Mouse (Mus musculus) lung, adult 2 months (tissue): Measurements from ENCODE around the gene Egln3. TPM values are rescaled to one million over a fixed set of nuclear protein-coding genes. Genes with fewer than 3 reads are reported as not detected.

Experiments
- DNase-seq: peaks from one replicate; pipeline ENCODE4 v3.0.0; 2022
- H3K4me1 ChIP-seq: fragments of 200-500 bp; 2 replicates; pipeline ENCODE4 v1.6.1; 2011; ENCODE audit warnings: low read length; ENCODE audit not compliant: control insufficient read depth, insufficient read depth
- H3K4me3 ChIP-seq: fragments of 200-500 bp; replicated peaks from 2 replicates; pipeline ENCODE3; 2011; ENCODE audit warnings: low read depth, mild to moderate bottlenecking, control low read depth, low read length; ENCODE audit errors: extremely low read depth
- CTCF ChIP-seq: fragments of 200-500 bp; IDR thresholded peaks from 2 replicates; pipeline ENCODE4 v1.5.1; 2011; ENCODE audit warnings: mild to moderate bottlenecking, low read length, control low read depth; ENCODE audit not compliant: insufficient read depth
- POLR2A ChIP-seq: fragments of 200-500 bp; IDR thresholded peaks from 2 replicates; pipeline ENCODE4 v1.6.1; 2011; ENCODE audit warnings: low read depth, mild to moderate bottlenecking, control low read depth, low read length, borderline replicate concordance; ENCODE audit errors: extremely low read depth
- WGBS: fragments of 180-500 bp; shearing (Covaris S2); methylation state at CpG from one replicate; pipeline ENCODE4 v1.1.7; 2018; 5-methylcytosine and 5-hydroxymethylcytosine counted together
- polyA plus RNA-seq: library from polyadenylated mRNA; depleted of rRNA; stranded (reverse); fragments of >200 nt; gene quantifications from 2 replicates; pipeline ENCODE4 v1.2.3, GENCODE M21; 2012

Gene Egln3
- polyA plus RNA-seq, 1 experiment, result 9.2 TPM

- no peak overlapping the region for H3K4me3 ChIP-seq
- no peak for DNase-seq
Observed at GRCm38 (mm10) chr12:54164724-54165050, 39.0 kb downstream of the Egln3 start.

GRCm38 (mm10) chr12:54164040-54164723 is 39.5 kb downstream of the Egln3 start:
- H3K4me1 ChIP-seq, result no peaks in the 10 kb centered on the region
- 59% methylated on average over 9 of the region's 9 CpGs for WGBS
- H3K4me3 ChIP-seq, result no peak overlapping the region
- no peak for TF ChIP-seq POLR2A
- DNase-seq, result no peak

More at GRCm38 (mm10) chr12:54164724-54165050, 39.0 kb downstream of the Egln3 start:
- no peak for TF ChIP-seq POLR2A
- no peak for TF ChIP-seq CTCF
- H3K4me1 ChIP-seq, result no peaks in the 10 kb centered on the region
- WGBS, result 52% methylated on average over 6 of the region's 6 CpGs

GRCm38 (mm10) chr12:54163166-54163565 is 40.5 kb downstream of the Egln3 start:
- Histone ChIP-seq H3K4me1 (no peaks in the 10 kb centered on the region), H3K4me3 (peak overlapping the region; percentile 1)
- WGBS, result 12% methylated on average over 4 of the region's 4 CpGs
- no peak for TF ChIP-seq POLR2A
- no peak for DNase-seq

GRCm38 (mm10) chr12:54162637-54163131 is 41.0 kb downstream of the Egln3 start:
- TF ChIP-seq CTCF (no peak), POLR2A (no peak)
- DNase-seq, result peak; percentile 19
- WGBS, result 1% methylated on average over 16 of the region's 16 CpGs
- peak overlapping the region; percentile 9 for H3K4me3 ChIP-seq
- H3K4me1 ChIP-seq, result no peaks in the 10 kb centered on the region

GRCm38 (mm10) chr12:54161468-54162202 is 42.0 kb downstream of the Egln3 start:
- 48% methylated on average over 5 of the region's 5 CpGs for WGBS
- H3K4me1 ChIP-seq, result no peaks in the 10 kb centered on the region

DNA sequence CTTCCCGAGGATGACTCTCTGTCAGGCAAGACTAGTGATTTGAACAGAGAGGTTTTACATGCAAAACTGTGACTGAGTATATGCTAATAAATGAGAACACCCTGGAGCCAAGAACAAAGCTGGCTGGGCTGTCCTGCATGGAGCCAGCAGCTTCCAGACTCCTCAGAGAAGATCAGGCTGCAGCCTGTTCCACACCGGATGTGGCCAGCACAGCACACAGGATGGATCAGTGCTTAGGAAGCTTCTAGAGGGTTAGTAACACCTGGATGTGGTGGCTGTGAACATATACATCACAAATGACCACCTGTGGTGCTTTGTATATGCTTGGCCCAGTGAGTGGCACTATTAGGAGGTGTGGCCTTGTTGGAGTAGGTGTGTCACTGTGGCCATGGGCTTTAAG is 43.4 kb downstream of the Egln3 start:
- no peak overlapping the region for H3K4me3 ChIP-seq
- WGBS, result 79% methylated on average over 2 of the region's 2 CpGs
- DNase-seq, result no peak
- no peak for TF ChIP-seq CTCF
- no peak for TF ChIP-seq POLR2A
- H3K4me1 ChIP-seq, result no peaks in the 10 kb centered on the region

More at GRCm38 (mm10) chr12:54161468-54162202, 42.0 kb downstream of the Egln3 start:
- H3K4me3 ChIP-seq, result no peak overlapping the region
- DNase-seq, result no peak
- no peak for TF ChIP-seq POLR2A
- TF ChIP-seq CTCF, result no peak

DNA sequence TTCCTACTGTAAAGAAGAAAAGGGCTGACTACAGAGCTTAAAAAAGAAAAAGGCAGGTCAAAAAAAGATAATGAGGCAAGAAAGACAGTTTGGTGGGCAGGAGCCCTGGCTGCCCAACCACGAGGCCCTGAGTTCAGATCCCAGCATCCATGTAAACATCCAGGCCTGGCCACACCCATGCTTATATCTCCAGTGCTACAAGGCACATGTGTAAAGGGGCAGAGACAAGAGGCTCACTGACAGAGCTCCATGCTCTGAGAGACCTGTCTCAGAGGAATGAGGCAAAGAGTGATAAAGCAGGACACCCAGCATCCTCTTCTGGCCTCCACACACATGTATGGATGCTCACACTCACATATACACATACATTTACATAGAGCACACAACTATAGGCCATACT is 48.9 kb downstream of the Egln3 start:
- Histone ChIP-seq H3K4me1 (no peaks in the 10 kb centered on the region), H3K4me3 (no peak overlapping the region)
- TF ChIP-seq CTCF (no peak), POLR2A (no peak)
- no peak for DNase-seq
- 72% methylated on average over 1 of the region's 1 CpGs for WGBS

- DNase-seq, result no peak
- Histone ChIP-seq H3K4me1 (no peaks in the 10 kb centered on the region), H3K4me3 (no peak overlapping the region)
- 43% methylated on average over 12 of the region's 12 CpGs for WGBS
- TF ChIP-seq CTCF, result no peak
- TF ChIP-seq POLR2A, result no peak
Observed at GRCm38 (mm10) chr12:54146943-54147556, 56.6 kb downstream of the Egln3 start.
